Mouse (Mus musculus) adrenal gland, adult (tissue): Measurements from ENCODE around the gene M1ap.

Experiments used
- DNase-seq, 2 experiments: peaks; one replicate each; pipeline ENCODE4 v3.0.0; 2022 to 2023; ENCODE audit warnings: low spot score in 1 of 2; ENCODE audit not compliant: inconsistent age in 2 of 2

The M1ap gene

GRCm38 (mm10) chr6:83032769-83033191 lies 86.1 kb downstream of the M1ap start:
- DNase-seq, result peak; percentile 56 to 86

- DNase-seq, result peak; percentile 80 to 93
Measured at GRCm38 (mm10) chr6:83033249-83034185, 86.8 kb downstream of the M1ap start, which contains the start of the genes Dok1 and Loxl3. TSS of gene Dok1 (minus strand) at chr6:83033471. TSS of gene Loxl3 (plus strand) at chr6:83034173.

GRCm38 (mm10) chr6:83034463-83035055 lies 87.9 kb downstream of the M1ap start:
- no peak for DNase-seq

- DNase-seq, result no peak
Measured at GRCm38 (mm10) chr6:83037188-83037587, 90.5 kb downstream of the M1ap start.

- peak; percentile 96 to 99 for DNase-seq
Measured at GRCm38 (mm10) chr6:83038496-83039012, 91.9 kb downstream of the M1ap start.

- no peak for DNase-seq
Measured at GRCm38 (mm10) chr6:83040601-83041000, 93.9 kb downstream of the M1ap start.

- no peak for DNase-seq
Measured at GRCm38 (mm10) chr6:83043561-83043960, 96.9 kb downstream of the M1ap start.

GRCm38 (mm10) chr6:83043993-83044392 lies 97.3 kb downstream of the M1ap start:
- no peak for DNase-seq

- no peak for DNase-seq
Measured at GRCm38 (mm10) chr6:83044742-83045141, 98.0 kb downstream of the M1ap start.

GRCm38 (mm10) chr6:83049367-83049766 lies 102.7 kb downstream of the M1ap start:
- no peak for DNase-seq

- DNase-seq, result peak; percentile 56 to 79
Measured at GRCm38 (mm10) chr6:83053136-83053960, 106.6 kb downstream of the M1ap start.

GRCm38 (mm10) chr6:83054074-83054851 lies 107.6 kb downstream of the M1ap start, which contains the start of gene Aup1:
TSS of gene Aup1 (plus strand) at chr6:83054521.
- peak; percentile 98 to 99 for DNase-seq

- no peak for DNase-seq
Measured at GRCm38 (mm10) chr6:83054871-83055431, 108.2 kb downstream of the M1ap start, which contains the start of gene Htra2. TSS of gene Htra2 (minus strand) at chr6:83055273.

- peak in 1 of 2 experiments; percentile 39 for DNase-seq
Measured at GRCm38 (mm10) chr6:83057790-83058189, 111.1 kb downstream of the M1ap start, which contains the start of gene Dqx1. TSS of gene Dqx1 (plus strand) at chr6:83057844.

- DNase-seq, result no peak
Measured at GRCm38 (mm10) chr6:83058725-83059124, 112.0 kb downstream of the M1ap start.

- no peak for DNase-seq
Measured at GRCm38 (mm10) chr6:83065995-83066394, 119.3 kb downstream of the M1ap start.

GRCm38 (mm10) chr6:83066441-83066840 lies 119.7 kb downstream of the M1ap start:
- DNase-seq, result no peak

GRCm38 (mm10) chr6:83068221-83068620 lies 121.5 kb downstream of the M1ap start:
- no peak for DNase-seq

- DNase-seq, result peak in 1 of 2 experiments; percentile 61
Measured at GRCm38 (mm10) chr6:83068706-83069487, 122.2 kb downstream of the M1ap start.
